Mouse (Mus musculus) MEL (cell line): ENCODE measurements at regions not wholly inside any gene's neighbourhood (a gene's known extent, or its start where the extent isn't known, plus 50 kb on each side); places are given as distances from the start of the nearest gene placed in this dataset.

ENCODE experiments used
- DNase-seq: peaks from one replicate; pipeline ENCODE4 v3.0.0; 2011; ENCODE audit warnings: low read depth, low spot score
- H3K27ac ChIP-seq: 2 replicates; pipeline ENCODE4 v1.5.1; 2012; ENCODE audit warnings: low read depth, mild to moderate bottlenecking, control low read depth, low read length, moderate library complexity; ENCODE audit not compliant: control insufficient read depth
- H3K27me3 ChIP-seq, 2 experiments: fragments of 150-350 bp in 1 of 2; sonication (generic) in 1 of 2; 2 replicates each; pipeline ENCODE4 v1.6.1; 2012; ENCODE audit warnings: low read length in 2 of 2, mild to moderate bottlenecking in 2 of 2, improper control_type of control experiment in 1 of 2, moderate library complexity in 1 of 2; ENCODE audit not compliant: insufficient read depth in 2 of 2, control insufficient read depth in 1 of 2
- H3K36me3 ChIP-seq, 2 experiments: 2 replicates each; pipeline ENCODE4 v1.6.1; 2012 to 2014; ENCODE audit warnings: low read length in 2 of 2, improper control_type of control experiment in 1 of 2, inconsistent platforms in 1 of 2, mild to moderate bottlenecking in 1 of 2; ENCODE audit not compliant: insufficient read depth in 2 of 2, control insufficient read depth in 1 of 2
- H3K4me1 ChIP-seq, 2 experiments: fragments of 150-350 bp in 1 of 2; sonication (generic) in 1 of 2; 2 replicates each; pipeline ENCODE4 v1.6.1; 2012; ENCODE audit warnings: low read length in 2 of 2, improper control_type of control experiment in 1 of 2, mild to moderate bottlenecking in 1 of 2; ENCODE audit not compliant: insufficient read depth in 2 of 2, control insufficient read depth in 1 of 2
- H3K4me3 ChIP-seq, 2 experiments: fragments of 150-350 bp in 1 of 2; sonication (generic) in 1 of 2; 2 replicates each; pipeline ENCODE4 v1.5.1; 2012; ENCODE audit warnings: low read depth in 2 of 2, low read length in 2 of 2, mild to moderate bottlenecking in 2 of 2, moderate library complexity in 2 of 2, control low read depth in 1 of 2, improper control_type of control experiment in 1 of 2; ENCODE audit not compliant: control insufficient read depth in 1 of 2, insufficient read depth in 1 of 2
- H3K79me2 ChIP-seq: 2 replicates; pipeline ENCODE4 v1.6.1; 2012; ENCODE audit warnings: mild to moderate bottlenecking, low read length, moderate library complexity; ENCODE audit not compliant: control insufficient read depth, poor library complexity, insufficient read depth
- H3K9ac ChIP-seq: 2 replicates; pipeline ENCODE4 v1.6.1; 2012; ENCODE audit warnings: low read depth, mild to moderate bottlenecking, control low read depth, low read length, moderate library complexity; ENCODE audit not compliant: control insufficient read depth, poor library complexity, severe bottlenecking
- H3K9me3 ChIP-seq: fragments of 150-350 bp; sonication (generic); replicated peaks from 2 replicates; pipeline ENCODE4 v1.6.1; 2012; ENCODE audit warnings: mild to moderate bottlenecking, low read length, improper control_type of control experiment, moderate library complexity; ENCODE audit not compliant: insufficient read depth
- CHD2 ChIP-seq: IDR thresholded peaks from 2 replicates; pipeline ENCODE4 v1.6.1; 2011; ENCODE audit warnings: low read length, improper control_type of control experiment
- E2F4 ChIP-seq: IDR thresholded peaks from 2 replicates; pipeline ENCODE4 v1.6.1; 2011; ENCODE audit warnings: low read depth, low read length, improper control_type of control experiment, borderline replicate concordance
- ELF1 ChIP-seq: IDR thresholded peaks from 2 replicates; pipeline ENCODE4 v1.6.1; 2014; ENCODE audit warnings: low read depth, mild to moderate bottlenecking, inconsistent platforms, low read length, improper control_type of control experiment, moderate library complexity
- GATA1 ChIP-seq: IDR thresholded peaks from 2 replicates; pipeline ENCODE4 v1.6.1; 2011; ENCODE audit warnings: low read depth, low read length, improper control_type of control experiment
- HCFC1 ChIP-seq: IDR thresholded peaks from 2 replicates; pipeline ENCODE4 v1.6.1; 2012; ENCODE audit warnings: low read depth, mild to moderate bottlenecking, inconsistent platforms, low read length, improper control_type of control experiment, moderate library complexity
- KAT2A ChIP-seq: conservative IDR thresholded peaks from 2 replicates; pipeline ENCODE4 v1.6.1; 2012; ENCODE audit warnings: low read depth, low read length, improper control_type of control experiment, inconsistent platforms
- MAFK ChIP-seq: IDR thresholded peaks from 2 replicates; pipeline ENCODE4 v1.6.1; 2011; ENCODE audit warnings: low read depth, mild to moderate bottlenecking, low read length, improper control_type of control experiment, borderline replicate concordance
- MAX ChIP-seq: IDR thresholded peaks from 2 replicates; pipeline ENCODE4 v1.6.1; 2011; ENCODE audit warnings: low read length, improper control_type of control experiment
- MAZ ChIP-seq: IDR thresholded peaks from 2 replicates; pipeline ENCODE4 v1.6.1; 2012; ENCODE audit warnings: low read depth, mild to moderate bottlenecking, inconsistent platforms, low read length, improper control_type of control experiment
- MEF2A ChIP-seq: IDR thresholded peaks from 2 replicates; pipeline ENCODE4 v1.6.1; 2014; ENCODE audit warnings: low read depth, mild to moderate bottlenecking, inconsistent platforms, low read length, improper control_type of control experiment; ENCODE audit not compliant: poor library complexity, insufficient replicate concordance, severe bottlenecking; ENCODE audit errors: extremely low read depth
- NELFE ChIP-seq: IDR thresholded peaks from 2 replicates; pipeline ENCODE4 v1.6.1; 2011; ENCODE audit warnings: low read depth, low read length, improper control_type of control experiment
- NRF1 ChIP-seq: IDR thresholded peaks from 2 replicates; pipeline ENCODE4 v1.6.1; 2014; ENCODE audit warnings: low read depth, mild to moderate bottlenecking, inconsistent platforms, low read length, improper control_type of control experiment, moderate library complexity; ENCODE audit not compliant: poor library complexity, insufficient read depth, severe bottlenecking
- RCOR1 ChIP-seq: IDR thresholded peaks from 2 replicates; pipeline ENCODE4 v1.6.1; 2012; ENCODE audit warnings: low read depth, mild to moderate bottlenecking, inconsistent platforms, low read length, improper control_type of control experiment
- SMC3 ChIP-seq: IDR thresholded peaks from 2 replicates; pipeline ENCODE4 v1.6.1; 2011; ENCODE audit warnings: low read depth, low read length, improper control_type of control experiment
- TAL1 ChIP-seq: IDR thresholded peaks from 2 replicates; pipeline ENCODE4 v1.6.1; 2012; ENCODE audit warnings: mild to moderate bottlenecking, inconsistent platforms, low read length, moderate library complexity, mixed read lengths
- TCF12 ChIP-seq: IDR thresholded peaks from 2 replicates; pipeline ENCODE4 v1.6.1; 2014; ENCODE audit warnings: low read depth, mild to moderate bottlenecking, inconsistent platforms, low read length, improper control_type of control experiment, moderate library complexity
- USF2 ChIP-seq, 2 experiments: IDR thresholded peaks; 2 replicates each; pipeline ENCODE4 v1.6.1; 2011 to 2012; ENCODE audit warnings: improper control_type of control experiment in 2 of 2, low read length in 2 of 2, borderline replicate concordance in 1 of 2, inconsistent platforms in 1 of 2, low read depth in 1 of 2, mild to moderate bottlenecking in 1 of 2; ENCODE audit not compliant: insufficient read depth in 1 of 2
- ZKSCAN1 ChIP-seq: IDR thresholded peaks from 2 replicates; pipeline ENCODE4 v1.6.1; 2012; ENCODE audit warnings: low read depth, mild to moderate bottlenecking, inconsistent platforms, low read length, improper control_type of control experiment, moderate library complexity
- ZMIZ1 ChIP-seq: IDR thresholded peaks from 2 replicates; pipeline ENCODE4 v1.6.1; 2012; ENCODE audit warnings: low read depth, mild to moderate bottlenecking, inconsistent platforms, low read length, improper control_type of control experiment, moderate library complexity
- ZNF384 ChIP-seq: IDR thresholded peaks from 2 replicates; pipeline ENCODE4 v1.6.1; 2012; ENCODE audit warnings: low read depth, mild to moderate bottlenecking, inconsistent platforms, low read length, improper control_type of control experiment

DNA sequence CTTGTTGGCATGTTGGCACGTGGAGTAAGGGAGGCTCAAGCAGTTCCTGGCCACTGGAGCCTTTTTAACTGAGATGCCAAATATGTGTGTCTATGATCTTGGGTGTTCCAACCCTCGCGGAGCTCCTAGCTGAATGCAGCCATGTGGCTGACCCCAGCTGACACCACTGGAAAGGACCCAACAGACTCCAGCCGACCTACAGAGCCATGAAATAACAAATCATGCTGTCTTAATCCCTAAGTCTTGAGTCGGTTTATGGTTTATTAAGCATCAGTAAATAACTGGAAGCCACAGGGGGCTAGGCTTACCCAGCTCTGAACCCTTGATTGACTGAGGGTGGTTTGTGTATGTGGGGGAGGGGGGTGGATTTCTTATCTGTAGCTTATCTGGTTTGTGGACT is 293.2 kb downstream of the Lyplal1 start:
- H3K9ac ChIP-seq: no peak overlapping the region
- no peaks in the 10 kb centered on the region for H3K79me2 ChIP-seq
- DNase-seq: no peak
- TF ChIP-seq NELFE (no peak), CHD2 (no peak), KAT2A (no peak), ZNF384 (no peak), HCFC1 (no peak), USF2 (IDR thresholded peaks at IDR 0.05; ENCODE audit: borderline replicate concordance in 1 of 2, insufficient read depth in 1 of 2, low read depth in 1 of 2, low read length in 2 of 2) (no peak), TAL1 (no peak), RCOR1 (no peak), MAZ (no peak), E2F4 (no peak), NRF1 (no peak), ZKSCAN1 (no peak), MAX (no peak), MEF2A (no peak)
- no peak overlapping the region for H3K27ac ChIP-seq
- no peaks in the 10 kb centered on the region for H3K27me3 ChIP-seq
- H3K4me1 ChIP-seq: no peaks in the 10 kb centered on the region
- H3K36me3 ChIP-seq: no peaks in the 10 kb centered on the region
- no peak overlapping the region for H3K4me3 ChIP-seq
- no peaks in the 10 kb centered on the region for H3K9me3 ChIP-seq

DNA sequence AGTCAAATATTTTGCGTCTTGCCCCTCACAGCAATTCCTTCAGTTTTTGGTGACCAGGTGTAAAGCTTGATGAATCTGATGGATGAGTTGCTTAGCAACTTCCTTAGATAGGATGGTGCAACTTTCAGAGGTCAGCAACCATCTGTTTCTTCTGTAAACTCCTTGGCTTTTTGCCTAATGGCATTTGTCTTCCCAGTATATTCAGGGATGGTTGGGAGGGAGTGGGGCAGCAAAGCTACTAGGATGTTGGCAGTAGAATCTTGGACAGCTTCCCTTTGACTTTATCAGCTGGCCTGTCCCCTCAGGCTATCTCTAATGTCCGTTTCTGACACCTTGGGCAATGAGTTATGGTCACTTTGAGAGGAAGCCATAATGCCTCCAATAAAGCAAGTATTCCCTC is 289.1 kb downstream of the Lyplal1 start:
- Histone ChIP-seq H3K4me1 (no peaks in the 10 kb centered on the region), H3K27me3 (no peaks in the 10 kb centered on the region), H3K79me2 (no peaks in the 10 kb centered on the region), H3K9ac (no peak overlapping the region), H3K9me3 (no peaks in the 10 kb centered on the region), H3K4me3 (no peak overlapping the region), H3K27ac (no peak overlapping the region), H3K36me3 (no peaks in the 10 kb centered on the region)
- TF ChIP-seq HCFC1 (no peak), MAFK (no peak), ELF1 (no peak), ZKSCAN1 (no peak), ZMIZ1 (no peak), TCF12 (no peak), GATA1 (no peak), SMC3 (no peak), CHD2 (no peak)
- DNase-seq: no peak
